ENCODE assay signal across 8 mouse cellular contexts in genomic region chr12:4133847-4134212, GRCm38 (mm10). TPM values are rescaled to one million over a fixed set of nuclear protein-coding genes. Genes with fewer than 3 reads are reported as not detected.
DNase-seq lines count a peak whose midpoint lies in the region; ATAC-seq and TF ChIP-seq lines count a peak whose summit lies in the region.

No protein-coding gene starts in this region.

- H3K4me2 ChIP-seq in hindbrain, embryonic 16.5 days (ENCODE audit: low read length), result peak overlapping the region; percentile 72
- peak overlapping the region; percentile 88 for H3K4me2 ChIP-seq in midbrain, postnatal 0 days (ENCODE audit: low read depth, low read length, poor library complexity, severe bottlenecking)

- H3K36me3 ChIP-seq in megakaryocyte, embryonic 14.5 days (replicated peaks; ENCODE audit: low read length), result no peaks in the 10 kb centered on the region
- peaks cover 3% of the 10 kb centered on the region; the same call in 1 of the 2 replicates for H3K36me3 ChIP-seq in hindbrain, embryonic 16.5 days (ENCODE audit: control insufficient read depth, insufficient read depth, low read length)
- no peaks in the 10 kb centered on the region; the same call in 1 of the 2 replicates for H3K36me3 ChIP-seq in midbrain, postnatal 0 days (ENCODE audit: insufficient read depth, low read length)

- peaks cover 29% of the 10 kb centered on the region for H3K9me3 ChIP-seq in megakaryocyte, embryonic 14.5 days
- H3K9me3 ChIP-seq in hindbrain, embryonic 16.5 days (ENCODE audit: control insufficient read depth, low read length), result no peaks in the 10 kb centered on the region
- no peaks in the 10 kb centered on the region for H3K9me3 ChIP-seq in midbrain, postnatal 0 days (ENCODE audit: low read length)

- ATAC-seq in megakaryocyte, adult 5-6 weeks (ENCODE audit: poor library complexity, severe bottlenecking), result no peak
- peak; percentile 21; the same call in 1 of the 2 replicates for ATAC-seq in hindbrain, embryonic 16.5 days
- peak; percentile 51 for ATAC-seq in midbrain, postnatal 0 days (ENCODE audit: low FRiP score)

- peak; percentile 14 for DNase-seq in embryo, embryonic 10 days (ENCODE audit: low spot score)
- no peak for DNase-seq in embryo, embryonic 11 days
- no peak for DNase-seq in midbrain, postnatal 0 days (ENCODE audit: low spot score)
- no peak for DNase-seq in cerebellum, postnatal 10 days
- no peak for DNase-seq in T-cell, adult 2 months (ENCODE audit: low spot score)

- peaks cover 62% of the 10 kb centered on the region for H3K27me3 ChIP-seq in megakaryocyte, embryonic 14.5 days (replicated peaks)
- H3K27me3 ChIP-seq in hindbrain, embryonic 16.5 days (replicated peaks; ENCODE audit: control insufficient read depth, insufficient read depth, low read length), result no peaks in the 10 kb centered on the region
- no peaks in the 10 kb centered on the region for H3K27me3 ChIP-seq in midbrain, postnatal 0 days (ENCODE audit: insufficient read depth, low read length)

- peak overlapping the region; percentile 72 for H3K27ac ChIP-seq in hindbrain, embryonic 16.5 days (ENCODE audit: low read depth, low read length)
- H3K27ac ChIP-seq in midbrain, postnatal 0 days (ENCODE audit: low read depth, low read length), result peak overlapping the region; percentile 83

- peak overlapping the region; percentile 92 for H3K4me3 ChIP-seq in megakaryocyte, embryonic 14.5 days (replicated peaks)
- H3K4me3 ChIP-seq in hindbrain, embryonic 16.5 days (ENCODE audit: low read length), result peak overlapping the region; percentile 66
- H3K4me3 ChIP-seq in midbrain, postnatal 0 days (ENCODE audit: low read depth, low read length), result peak overlapping the region; percentile 54

- H3K4me1 ChIP-seq in megakaryocyte, embryonic 14.5 days, result peaks cover 20% of the 10 kb centered on the region
- H3K4me1 ChIP-seq in hindbrain, embryonic 16.5 days (ENCODE audit: control insufficient read depth, insufficient read depth, low read depth, low read length), result peaks cover 26% of the 10 kb centered on the region
- H3K4me1 ChIP-seq in midbrain, postnatal 0 days (ENCODE audit: insufficient read depth, low read length), result peaks cover 14% of the 10 kb centered on the region; the same call in 1 of the 2 replicates

- 30% methylated on average over 11 of the region's 11 CpGs for WGBS in hindbrain, embryonic 16.5 days
- 34% methylated on average over 11 of the region's 11 CpGs for WGBS in midbrain, postnatal 0 days

- peak overlapping the region; percentile 84 for H3K9ac ChIP-seq in hindbrain, embryonic 16.5 days (ENCODE audit: low read depth, low read length)
- peak overlapping the region; percentile 74 for H3K9ac ChIP-seq in midbrain, postnatal 0 days (replicated peaks; ENCODE audit: low read length, poor library complexity, severe bottlenecking)

- TF ChIP-seq CTCF in midbrain, postnatal 0 days (IDR thresholded peaks at IDR 0.05), result no peak

RNA-seq across cellular contexts. Expression of gene Adcy3, which starts 0.9 kb away (rescaled TPM):
- 0.89 and 2.8 TPM in 2 replicates for polyA plus RNA-seq in megakaryocyte, embryonic 14.5 days (2012; ENCODE audit: insufficient read depth, low replicate concordance)
- total RNA-seq in megakaryocyte, adult 5-6 weeks (2015), result 0.38 and 2.5 TPM in 2 replicates
- 0.77 and 1.0 TPM in 2 replicates for total RNA-seq in megakaryocyte, adult 5-6 weeks (2017)
- 15.7 and 16.0 TPM in 2 replicates for polyA plus RNA-seq in hindbrain, embryonic 16.5 days (2015; fragmentation: Nextera tagmentation; extraction: Ambion mirVana)
- 36.9 and 38.7 TPM in 2 replicates for total RNA-seq in midbrain, postnatal 0 days (2014; rRNA removed)
- 12.5 and 13.0 TPM in 2 replicates for polyA plus RNA-seq in midbrain, postnatal 0 days (2015; fragmentation: Nextera tagmentation; extraction: Ambion mirVana)

RNA-seq across cellular contexts. Expression of gene Dnajc27, which starts 51.4 kb away (rescaled TPM):
- 1.8 and 3.5 TPM in 2 replicates for polyA plus RNA-seq in megakaryocyte, embryonic 14.5 days (2012; ENCODE audit: insufficient read depth, low replicate concordance)
- total RNA-seq in megakaryocyte, adult 5-6 weeks (2015), result 1.5 and 2.1 TPM in 2 replicates
- total RNA-seq in megakaryocyte, adult 5-6 weeks (2017), result 2.1 and 4.3 TPM in 2 replicates
- polyA plus RNA-seq in hindbrain, embryonic 16.5 days (2015; fragmentation: Nextera tagmentation; extraction: Ambion mirVana), result 24.1 and 24.3 TPM in 2 replicates
- 51.9 and 54.3 TPM in 2 replicates for total RNA-seq in midbrain, postnatal 0 days (2014; rRNA removed)
- polyA plus RNA-seq in midbrain, postnatal 0 days (2015; fragmentation: Nextera tagmentation; extraction: Ambion mirVana), result 26.1 and 28.0 TPM in 2 replicates
